Mouse (Mus musculus) lung, adult 2 months (tissue): Measurements from ENCODE around the gene Adamtsl3.

Experiments used
- CTCF ChIP-seq: fragments of 200-500 bp; IDR thresholded peaks from 2 replicates; pipeline ENCODE4 v1.5.1; 2011; ENCODE audit warnings: mild to moderate bottlenecking, low read length, control low read depth; ENCODE audit not compliant: insufficient read depth
- POLR2A ChIP-seq: fragments of 200-500 bp; IDR thresholded peaks from 2 replicates; pipeline ENCODE4 v1.6.1; 2011; ENCODE audit warnings: low read depth, mild to moderate bottlenecking, control low read depth, low read length, borderline replicate concordance; ENCODE audit errors: extremely low read depth

DNA sequence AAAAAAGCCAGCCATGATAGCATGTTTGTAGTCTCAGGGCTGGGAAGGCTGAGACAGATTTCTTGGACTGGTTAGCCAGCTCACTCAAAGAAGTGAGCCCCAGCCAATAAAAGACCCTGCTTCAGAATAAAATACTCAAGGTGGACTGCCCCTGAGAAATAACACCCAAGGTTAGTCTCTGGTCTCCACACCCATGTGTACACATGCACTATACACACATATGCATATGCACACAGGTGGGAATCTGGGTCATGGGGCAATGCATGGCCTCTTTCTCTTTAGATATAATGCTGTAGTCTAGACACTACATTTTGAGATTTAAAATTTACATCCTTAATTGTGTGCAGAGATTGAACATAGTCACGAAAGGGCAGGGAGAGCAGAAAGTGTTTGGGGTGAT lies 88.8 kb downstream of the Adamtsl3 start:
- TF ChIP-seq CTCF (no peak), POLR2A (no peak)
